Mouse (Mus musculus) neutrophil, adult 59 days (primary cell): ENCODE measurements around the gene Glyat. TPM values are rescaled to one million over a fixed set of nuclear protein-coding genes. Genes with fewer than 3 reads are reported as not detected.

Experiments used
- total RNA-seq, 2 experiments: library from RNA; stranded (reverse); gene quantifications; 1 replicate in 1 of 2; 2 replicates in 1 of 2; pipeline ENCODE4 v1.2.4; 2023

The Glyat gene
- not detected for total RNA-seq

GRCm38 (mm10) chr19:12633176-12633575 lies at the start of gene Glyat:
Gene Glyat, plus strand, starts transcription at chr19:12633308.

GRCm38 (mm10) chr19:12599674-12600073 lies 33.4 kb upstream of the Glyat start, which contains the start of gene Gm4952:
Gene Gm4952, plus strand, starts transcription at chr19:12599974.

GRCm38 (mm10) chr19:12670139-12670538 lies 37.0 kb downstream of the Glyat start, which contains the start of gene Olfr1442:
Gene Olfr1442, plus strand, starts transcription at chr19:12670439.

GRCm38 (mm10) chr19:12677812-12678211 lies 44.7 kb downstream of the Glyat start, which contains the start of gene Olfr1443:
Gene Olfr1443, plus strand, starts transcription at chr19:12678112.

GRCm38 (mm10) chr19:12695590-12695989 lies 62.5 kb downstream of the Glyat start, which contains the start of gene Keg1:
Gene Keg1, plus strand, starts transcription at chr19:12695786.

Other genes with a start within 250 kb of the Glyat start
- not detected for gene Olfr1440, start 246.0 kb upstream of the Glyat start, total RNA-seq
- gene Olfr1441, start 215.9 kb upstream of the Glyat start, total RNA-seq = not detected
- not detected for gene Pfpl, start 205.4 kb upstream of the Glyat start, total RNA-seq
- 100 to 1,000 TPM; 664 to 920 TPM for gene Mpeg1, start 172.5 kb upstream of the Glyat start, total RNA-seq
- 10 to 100 TPM; 19.1 to 19.3 TPM for gene Dtx4, start 131.9 kb upstream of the Glyat start, total RNA-seq
- gene Fam111a, start 87.6 kb upstream of the Glyat start, total RNA-seq = 100 to 1,000 TPM; 142 to 153 TPM
- gene Gm4952, start 33.3 kb upstream of the Glyat start, total RNA-seq = not detected
- not detected for gene Olfr1442, start 37.1 kb downstream of the Glyat start, total RNA-seq
- not detected for gene Olfr1443, start 44.8 kb downstream of the Glyat start, total RNA-seq
- not detected for gene Keg1, start 62.5 kb downstream of the Glyat start, total RNA-seq
- gene Cntf, start 132.3 kb downstream of the Glyat start, total RNA-seq = 1 to 10 TPM; 1.6 to 1.9 TPM
- 10 to 100 TPM; 42.7 to 52.7 TPM for gene Zfp91, start 162.8 kb downstream of the Glyat start, total RNA-seq
- gene Lpxn, start 162.9 kb downstream of the Glyat start, total RNA-seq = 10 to 100 TPM in 1 of 2 experiments, 1 to 10 TPM in 1; 6.8 to 10.3 TPM
- not detected for gene Gm5244, start 213.4 kb downstream of the Glyat start, total RNA-seq
- not detected for gene Olfr1444, start 224.0 kb downstream of the Glyat start, total RNA-seq